Mouse (Mus musculus) small intestine, adult 2 months (tissue): ENCODE data around the gene Atp5s.

Experiments used
- CTCF ChIP-seq: fragments of 200-500 bp; IDR thresholded peaks from 2 replicates; pipeline ENCODE4 v1.5.1; 2012; ENCODE audit warnings: low read depth, mild to moderate bottlenecking, control low read depth, inconsistent platforms, low read length, moderate library complexity, mixed read lengths; ENCODE audit not compliant: insufficient replicate concordance, insufficient read length; ENCODE audit errors: extremely low read depth
- POLR2A ChIP-seq: fragments of 200-500 bp; IDR thresholded peaks from 2 replicates; pipeline ENCODE4 v1.6.1; 2012; ENCODE audit warnings: low read depth, mild to moderate bottlenecking, control low read depth, inconsistent platforms, low read length, moderate library complexity

GRCm38 (mm10) chr12:69681566-69682061, 43.1 kb upstream of the Atp5s start, which contains the start of gene Sos2:
- TF ChIP-seq POLR2A (no peak), CTCF (no peak)
